Mouse (Mus musculus) kidney, adult 2 months (tissue): Measurements from ENCODE around the gene Arvcf. TPM values are rescaled to one million over a fixed set of nuclear protein-coding genes. Genes with fewer than 3 reads are reported as not detected.

Experiments used
- DNase-seq: peaks from one replicate; pipeline ENCODE4 v3.0.0; 2021
- H3K27ac ChIP-seq: fragments of 200-500 bp; 2 replicates; pipeline ENCODE4 v1.5.1; 2012; ENCODE audit warnings: low read depth, low read length, control low read depth, inconsistent platforms; ENCODE audit not compliant: insufficient read depth
- H3K27me3 ChIP-seq: fragments of 200-500 bp; replicated peaks from 2 replicates; pipeline ENCODE4 v1.6.1; 2012; ENCODE audit warnings: mild to moderate bottlenecking, moderate library complexity, low read length, inconsistent platforms; ENCODE audit not compliant: control insufficient read depth, insufficient read depth
- H3K36me3 ChIP-seq: fragments of 200-500 bp; 2 replicates; pipeline ENCODE4 v1.6.1; 2012; ENCODE audit warnings: mild to moderate bottlenecking, moderate library complexity, low read length, inconsistent platforms; ENCODE audit not compliant: control insufficient read depth, insufficient read depth
- H3K4me1 ChIP-seq: fragments of 200-500 bp; 2 replicates; pipeline ENCODE4 v1.6.1; 2011; ENCODE audit warnings: low read length; ENCODE audit not compliant: control insufficient read depth, insufficient read depth
- H3K4me3 ChIP-seq: fragments of 200-500 bp; 2 replicates; pipeline ENCODE4 v1.5.1; 2011; ENCODE audit warnings: mild to moderate bottlenecking, low read depth, low read length, control low read depth; ENCODE audit not compliant: insufficient read depth
- CTCF ChIP-seq: fragments of 200-500 bp; conservative IDR thresholded peaks from 2 replicates; pipeline ENCODE4 v1.5.1; 2011; ENCODE audit warnings: low read depth, mild to moderate bottlenecking, control low read depth, low read length, moderate library complexity, mixed read lengths; ENCODE audit not compliant: insufficient read depth, insufficient read length
- POLR2A ChIP-seq: fragments of 200-500 bp; IDR thresholded peaks from one replicate; pipeline ENCODE4 v1.6.1; 2011; ENCODE audit warnings: low read depth, low read length, control low read depth
- WGBS: fragments of 180-500 bp; shearing (Covaris S2); methylation state at CpG from one replicate; pipeline ENCODE4 v1.1.7; 2018; 5-methylcytosine and 5-hydroxymethylcytosine counted together
- polyA plus RNA-seq: library from polyadenylated mRNA; depleted of rRNA; stranded (reverse); fragments of >200 nt; gene quantifications from 2 replicates; pipeline ENCODE4 v1.2.3, GENCODE M21; 2012

Gene Arvcf
- polyA plus RNA-seq, 1 experiment = 94.2 TPM

DNA sequence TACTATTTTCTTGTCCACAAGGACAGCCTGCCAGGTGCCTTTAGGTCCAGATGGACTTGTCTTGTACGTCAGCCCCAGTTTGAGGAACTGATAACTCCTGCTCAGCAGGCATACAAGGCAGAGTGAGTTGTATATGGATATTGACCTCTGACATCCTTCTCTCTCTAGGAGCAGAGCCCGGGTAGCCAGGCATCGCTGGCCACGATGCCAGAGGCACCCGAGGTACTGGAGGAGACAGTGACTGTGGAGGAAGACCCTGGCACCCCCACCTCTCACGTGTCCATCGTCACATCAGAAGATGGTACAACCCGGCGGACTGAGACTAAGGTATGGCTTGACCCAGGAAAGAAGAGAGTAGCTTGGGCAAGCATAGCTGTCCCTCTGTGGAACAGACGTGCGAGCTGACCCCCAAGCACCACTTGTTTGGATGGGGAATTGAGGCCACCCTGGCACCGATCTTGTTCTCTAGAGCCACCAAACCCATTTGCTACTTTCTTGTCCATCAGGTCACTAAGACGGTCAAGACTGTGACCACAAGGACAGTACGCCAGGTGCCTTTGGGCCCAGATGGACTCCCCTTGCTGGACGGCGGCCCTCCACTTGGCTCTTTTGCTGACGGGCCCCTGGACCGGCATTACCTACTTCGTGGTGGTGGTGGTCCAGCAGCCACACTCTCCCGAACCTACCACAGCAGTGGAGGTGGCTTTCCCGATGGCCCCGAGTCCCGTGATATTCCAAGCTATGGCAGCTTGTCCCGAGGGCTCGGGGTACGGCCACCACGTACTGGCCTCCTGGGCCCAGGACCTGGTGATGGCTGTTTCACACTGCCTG, 49.0 kb downstream of the Arvcf start:
- Histone ChIP-seq H3K4me3 (no peak overlapping the region), H3K27ac (peak overlapping the region; percentile 30; the same call in 1 of the 2 replicates), H3K36me3 (no peaks in the 10 kb centered on the region), H3K4me1 (peaks cover 13% of the 10 kb centered on the region), H3K27me3 (no peaks in the 10 kb centered on the region)
- 93% methylated on average over 27 of the region's 27 CpGs for WGBS
- DNase-seq = no peak
- TF ChIP-seq POLR2A = no peak
- TF ChIP-seq CTCF = no peak

DNA sequence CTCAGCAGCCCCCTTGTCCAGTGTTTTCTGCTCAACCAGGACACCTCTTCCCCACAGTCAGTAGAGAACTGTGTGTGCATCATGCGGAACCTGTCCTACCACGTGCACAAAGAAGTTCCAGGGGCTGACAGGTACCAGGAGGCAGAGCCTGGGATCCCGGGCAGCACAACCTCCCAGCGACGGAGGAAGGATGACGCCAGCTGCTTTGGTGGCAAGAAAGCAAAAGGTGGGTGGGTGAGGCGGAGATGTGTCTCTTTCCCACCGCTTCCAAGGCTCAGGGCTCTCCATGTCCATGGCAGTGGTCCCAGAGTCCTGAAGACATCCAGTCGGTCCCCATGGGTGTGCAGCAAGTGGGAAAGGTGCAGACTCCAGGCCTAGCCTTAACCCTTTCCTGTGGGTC, 52.0 kb downstream of the Arvcf start:
- H3K36me3 ChIP-seq = no peaks in the 10 kb centered on the region
- H3K27me3 ChIP-seq = no peaks in the 10 kb centered on the region
- TF ChIP-seq CTCF = no peak
- no peak for TF ChIP-seq POLR2A
- DNase-seq = no peak
- WGBS = 78% methylated on average over 9 of the region's 9 CpGs
- peaks cover 5% of the 10 kb centered on the region for H3K4me1 ChIP-seq
- no peak overlapping the region for H3K27ac ChIP-seq
- no peak overlapping the region for H3K4me3 ChIP-seq

DNA sequence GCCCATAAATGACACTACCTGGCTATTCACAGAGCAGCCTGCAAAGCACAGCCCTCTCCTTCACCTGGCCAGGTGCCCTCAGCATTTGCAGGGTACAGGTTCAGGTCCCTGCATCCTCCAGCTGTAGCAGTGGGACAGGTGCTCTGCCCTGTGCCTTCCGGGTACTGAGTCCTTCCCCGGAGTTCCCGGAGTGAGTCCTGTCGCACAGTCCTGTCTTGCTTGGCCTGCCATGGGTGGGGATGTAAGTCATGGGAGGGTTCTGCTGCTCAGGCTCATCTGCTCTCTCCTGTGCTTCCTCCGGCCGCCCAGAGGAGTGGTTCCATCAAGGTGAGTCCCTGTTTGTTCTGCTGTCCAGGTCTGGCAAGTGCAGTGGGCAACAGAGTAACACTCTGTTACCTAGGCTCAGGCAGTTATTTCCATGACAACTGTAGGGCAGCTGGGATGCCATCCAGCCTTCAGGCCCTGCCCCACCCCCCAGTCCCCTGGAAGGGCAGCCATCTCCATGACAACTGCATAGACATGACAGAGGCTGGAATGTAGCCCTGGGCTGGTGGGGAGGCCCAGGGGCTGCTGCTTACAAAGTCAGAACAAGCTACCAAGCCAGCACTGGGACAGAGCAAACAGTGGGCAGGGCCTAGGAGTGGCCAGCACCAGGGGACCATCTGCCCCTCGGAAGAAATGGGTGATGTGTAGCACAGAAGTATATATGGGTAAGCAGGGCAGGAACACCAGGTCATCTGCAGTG, 52.7 kb downstream of the Arvcf start:
- DNase-seq = no peak

DNA sequence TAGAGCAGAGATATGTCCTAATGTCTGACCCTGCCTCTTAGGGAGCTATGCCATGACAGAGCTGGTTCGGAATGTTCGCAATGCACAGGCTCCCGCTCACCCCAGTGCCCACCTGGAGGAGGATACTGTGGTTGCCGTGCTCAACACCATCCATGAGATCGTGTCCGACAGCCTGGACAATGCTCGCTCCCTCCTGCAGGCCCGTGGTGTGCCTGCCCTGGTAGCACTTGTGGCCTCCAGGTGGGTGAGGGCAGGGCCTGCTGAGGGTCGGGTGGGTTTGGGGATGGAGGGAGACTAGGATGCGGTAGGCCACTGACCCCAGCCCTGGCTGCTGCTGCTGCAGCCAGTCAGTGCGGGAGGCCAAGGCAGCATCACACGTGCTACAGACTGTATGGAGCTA, 55.3 kb downstream of the Arvcf start:
- Histone ChIP-seq H3K27me3 (no peaks in the 10 kb centered on the region), H3K4me3 (no peak overlapping the region), H3K36me3 (no peaks in the 10 kb centered on the region), H3K27ac (no peak overlapping the region), H3K4me1 (peaks cover 5% of the 10 kb centered on the region)
- no peak for TF ChIP-seq CTCF
- no peak for TF ChIP-seq POLR2A
- WGBS = 90% methylated on average over 12 of the region's 12 CpGs
- DNase-seq = no peak

More for the DNA sequence above, 52.7 kb downstream of the Arvcf start:
- H3K4me1 ChIP-seq = peaks cover 3% of the 10 kb centered on the region; the same call in 1 of the 2 replicates
- H3K27ac ChIP-seq = no peak overlapping the region
- H3K4me3 ChIP-seq = no peak overlapping the region
- 53% methylated on average over 7 of the region's 7 CpGs for WGBS
- no peaks in the 10 kb centered on the region for H3K36me3 ChIP-seq
- no peaks in the 10 kb centered on the region for H3K27me3 ChIP-seq
- TF ChIP-seq POLR2A = no peak
- no peak for TF ChIP-seq CTCF

DNA sequence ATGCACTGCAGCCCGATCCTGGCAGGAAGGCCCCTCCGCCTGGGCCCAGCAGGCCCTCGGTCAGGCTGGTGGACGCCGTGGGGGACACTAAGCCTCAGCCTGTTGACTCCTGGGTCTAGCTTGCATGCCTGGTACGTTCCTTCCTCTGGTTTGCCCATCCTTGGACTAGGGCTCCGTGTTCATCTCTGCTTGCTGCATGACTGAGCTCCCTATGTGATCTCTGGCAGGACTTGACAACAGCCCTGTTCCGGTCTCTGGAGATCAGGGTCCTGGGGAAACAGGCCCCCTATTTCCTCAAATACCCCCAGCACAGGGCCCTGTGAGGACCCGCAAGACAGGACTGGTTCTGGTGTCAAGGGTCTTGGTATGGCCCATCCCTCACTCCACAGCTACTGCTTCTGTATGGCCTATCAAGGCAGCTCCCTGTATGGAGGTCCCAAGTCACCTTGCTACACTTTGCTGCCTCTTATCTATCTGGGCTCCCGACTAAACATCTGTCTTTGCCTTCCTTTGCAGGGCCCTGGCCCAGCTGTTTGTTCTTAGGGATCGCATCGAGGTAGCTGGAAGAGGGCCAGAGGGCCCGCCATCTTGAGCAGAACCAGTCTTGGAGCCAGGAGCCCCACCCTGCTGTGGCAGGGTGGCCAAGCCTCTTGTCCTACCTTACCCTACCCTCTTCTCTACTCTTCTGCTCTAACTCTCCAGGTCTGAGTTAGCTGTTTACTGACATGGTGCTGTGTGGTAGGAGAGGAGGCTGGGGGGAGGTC, 57.3 kb downstream of the Arvcf start:
- H3K27ac ChIP-seq = no peak overlapping the region
- DNase-seq = no peak
- H3K27me3 ChIP-seq = no peaks in the 10 kb centered on the region
- 73% methylated on average over 13 of the region's 13 CpGs for WGBS
- H3K4me3 ChIP-seq = no peak overlapping the region
- peaks cover 13% of the 10 kb centered on the region for H3K4me1 ChIP-seq
- H3K36me3 ChIP-seq = no peaks in the 10 kb centered on the region
- TF ChIP-seq CTCF (no peak), POLR2A (no peak)

DNA sequence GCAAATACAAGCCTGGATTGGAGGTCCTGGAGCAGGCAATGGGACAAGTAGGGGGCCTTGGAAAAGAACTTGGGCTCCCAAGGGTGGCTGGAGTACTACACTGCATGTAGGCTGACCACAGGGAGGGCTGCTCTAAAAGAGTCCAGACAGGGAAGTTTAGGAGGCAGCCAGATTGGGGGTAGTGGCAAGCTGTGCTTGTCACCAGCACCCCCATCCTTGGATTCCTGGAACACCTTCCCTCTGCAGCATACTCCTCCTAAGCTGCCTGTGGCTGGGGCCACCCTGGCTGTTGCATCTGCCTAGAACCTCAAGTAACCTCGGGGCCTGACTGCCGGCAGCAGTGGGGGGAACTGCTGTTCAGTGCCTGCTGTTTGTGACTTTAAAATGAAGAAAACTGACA, 57.9 kb downstream of the Arvcf start:
- WGBS = 60% methylated on average over 2 of the region's 2 CpGs
- no peaks in the 10 kb centered on the region for H3K36me3 ChIP-seq
- peaks cover 13% of the 10 kb centered on the region for H3K4me1 ChIP-seq
- no peak overlapping the region for H3K27ac ChIP-seq
- no peak overlapping the region for H3K4me3 ChIP-seq
- TF ChIP-seq CTCF = no peak
- TF ChIP-seq POLR2A = no peak
- DNase-seq = no peak
- H3K27me3 ChIP-seq = no peaks in the 10 kb centered on the region
